In the genomic region with DNA sequence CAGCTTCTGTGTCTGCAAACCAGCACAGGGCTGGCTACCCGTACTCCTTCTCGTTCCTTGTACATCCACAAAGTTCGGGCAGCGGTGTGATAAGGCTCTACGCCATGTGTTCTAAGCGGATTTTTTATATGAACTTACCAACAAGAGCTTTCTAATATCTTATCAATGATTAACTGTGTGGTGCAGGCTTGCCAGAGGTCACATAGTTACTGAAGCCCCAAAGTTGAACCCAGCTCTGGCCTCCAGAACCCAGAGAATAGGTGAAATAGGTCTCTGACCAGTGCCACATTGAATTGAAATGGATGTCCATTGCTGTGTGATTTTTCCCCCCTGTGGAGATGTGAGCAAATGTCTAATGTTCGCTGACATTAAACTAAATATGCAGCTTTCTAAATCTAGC, we compare ENCODE assay signal across 11 mouse cellular contexts.
"Had no signal": no experiment of that assay in that cellular context is flagged by ENCODE, and none has a peak within 500 bp of the region (broad histone marks: within the 10 kb centered on the region; RNA-seq: fewer than 3 reads in every experiment).

No protein-coding gene starts in this region.

- H3K9me3 ChIP-seq: hindbrain, embryonic 15.5 days had no signal

- H3K27me3 ChIP-seq: hindbrain, embryonic 15.5 days had no signal

- H3K9ac ChIP-seq: hindbrain, embryonic 15.5 days; liver, embryonic 14.5 days had no signal

- H3K36me3 ChIP-seq: hindbrain, embryonic 15.5 days had no signal

- H3K27ac ChIP-seq: hindbrain, embryonic 15.5 days; left cerebral cortex, adult 2 months; liver, embryonic 14.5 days had no signal

- ATAC-seq: intestine, postnatal 0 days had no signal

- H3K4me3 ChIP-seq: hindbrain, embryonic 15.5 days; left cerebral cortex, adult 2 months had no signal

- H3K4me2 ChIP-seq: hindbrain, embryonic 15.5 days; midbrain, embryonic 11.5 days had no signal

- DNase-seq: layer of hippocampus, postnatal 36 days; lung, adult 2 months; lung, postnatal 14 days; lung, postnatal 4 days; midbrain, embryonic 14.5 days; thymus, postnatal 25 days had no signal
